8 mouse cellular contexts compared by ENCODE assay signal in the genomic region with DNA sequence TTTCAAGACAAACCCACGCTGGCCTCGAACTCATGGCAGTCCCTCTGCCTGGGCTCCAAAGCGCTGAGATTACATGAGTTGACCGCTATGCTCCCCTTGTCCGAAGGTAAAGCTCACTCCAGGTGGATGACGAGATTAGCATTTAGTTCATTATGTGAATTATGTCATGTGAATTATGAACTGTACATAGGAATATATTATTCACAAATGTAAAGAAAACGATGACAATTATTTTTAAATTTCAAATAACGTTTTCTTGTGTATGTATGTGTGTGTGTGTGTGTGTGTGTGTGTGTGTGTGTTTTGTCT. TPM values are rescaled to one million over a fixed set of nuclear protein-coding genes. Genes with fewer than 3 reads are reported as not detected.
DNase-seq lines count a peak whose midpoint lies in the region; ATAC-seq and TF ChIP-seq lines count a peak whose summit lies in the region.

No protein-coding gene starts in this region.

- no peak for TF ChIP-seq CTCF in left cerebral cortex, adult 2 months (IDR thresholded peaks at IDR 0.05)
- no peak for TF ChIP-seq CTCF in midbrain, postnatal 0 days (IDR thresholded peaks at IDR 0.05)

- intact Hi-C loops in left cerebral cortex, adult 2 months (cut with DNase I) = no loop called here

- H3K4me3 ChIP-seq in left cerebral cortex, adult 2 months = peak overlapping the region; percentile 96
- peak overlapping the region; percentile 84 for H3K4me3 ChIP-seq in embryonic facial prominence, embryonic 13.5 days
- H3K4me3 ChIP-seq in intestine, embryonic 14.5 days (ENCODE audit: low read depth, low read length) = peak overlapping the region; percentile 84
- peak overlapping the region; percentile 70 for H3K4me3 ChIP-seq in midbrain, postnatal 0 days (ENCODE audit: low read depth, low read length)

- H3K36me3 ChIP-seq in embryonic facial prominence, embryonic 13.5 days = peaks cover 25% of the 10 kb centered on the region
- peaks cover 26% of the 10 kb centered on the region for H3K36me3 ChIP-seq in intestine, embryonic 14.5 days (ENCODE audit: control insufficient read depth, insufficient read depth, low read length)
- peaks cover 19% of the 10 kb centered on the region; the same call in 1 of the 2 replicates for H3K36me3 ChIP-seq in midbrain, postnatal 0 days (ENCODE audit: insufficient read depth, low read length)

- ATAC-seq in embryonic facial prominence, embryonic 13.5 days (ENCODE audit: insufficient number of reproducible peaks, insufficient read depth, low FRiP score, low TSS enrichment, low read depth) = no peak
- ATAC-seq in intestine, embryonic 14.5 days (replicated peaks; ENCODE audit: low FRiP score, low TSS enrichment, low read depth) = peak; percentile 25; the same call in 1 of the 2 replicates
- peak; percentile 21; the same call in 1 of the 2 replicates for ATAC-seq in midbrain, postnatal 0 days (ENCODE audit: low FRiP score)

- peak overlapping the region; percentile 82 for H3K4me2 ChIP-seq in embryonic facial prominence, embryonic 13.5 days
- peak overlapping the region; percentile 81 for H3K4me2 ChIP-seq in intestine, embryonic 14.5 days (ENCODE audit: low read length)
- peak overlapping the region; percentile 80 for H3K4me2 ChIP-seq in midbrain, postnatal 0 days (ENCODE audit: low read depth, low read length, poor library complexity, severe bottlenecking)

- peak overlapping the region; percentile 92 for H3K9ac ChIP-seq in embryonic facial prominence, embryonic 13.5 days
- peak overlapping the region; percentile 74 for H3K9ac ChIP-seq in intestine, embryonic 14.5 days (ENCODE audit: low read length)
- H3K9ac ChIP-seq in midbrain, postnatal 0 days (replicated peaks; ENCODE audit: low read length, poor library complexity, severe bottlenecking) = no peak overlapping the region

- no peaks in the 10 kb centered on the region for H3K9me3 ChIP-seq in embryonic facial prominence, embryonic 13.5 days
- H3K9me3 ChIP-seq in intestine, embryonic 14.5 days (ENCODE audit: control insufficient read depth, low read length) = no peaks in the 10 kb centered on the region
- no peaks in the 10 kb centered on the region for H3K9me3 ChIP-seq in midbrain, postnatal 0 days (ENCODE audit: low read length)

- DNase-seq in left cerebral cortex, adult 2 months (ENCODE audit: extremely low spot score in 1 of 2, low spot score in 2 of 2) = no peak
- DNase-seq in left cerebral cortex, adult 8-10 months (ENCODE audit: low spot score in 2 of 2) = no peak
- no peak for DNase-seq in intestine, embryonic 14.5 days (ENCODE audit: low spot score)
- no peak for DNase-seq in midbrain, postnatal 0 days (ENCODE audit: low spot score)
- no peak for DNase-seq in ovary, postnatal 10 days (ENCODE audit: low spot score)
- no peak for DNase-seq in ovary, postnatal 14 days (ENCODE audit: low spot score)
- DNase-seq in frontal cortex, adult 2 months (ENCODE audit: extremely low spot score in 1 of 2, low spot score in 1 of 2) = no peak

- peaks cover 12% of the 10 kb centered on the region for H3K4me1 ChIP-seq in embryonic facial prominence, embryonic 13.5 days
- H3K4me1 ChIP-seq in intestine, embryonic 14.5 days (replicated peaks; ENCODE audit: control insufficient read depth, insufficient read depth, low read length) = peaks cover 7% of the 10 kb centered on the region; the same call in 1 of the 2 replicates
- peaks cover 3% of the 10 kb centered on the region; the same call in 1 of the 2 replicates for H3K4me1 ChIP-seq in midbrain, postnatal 0 days (ENCODE audit: insufficient read depth, low read length)

- WGBS in embryonic facial prominence, embryonic 13.5 days = 2% methylated on average over 8 of the region's 8 CpGs
- 1% methylated on average over 8 of the region's 8 CpGs for WGBS in intestine, embryonic 14.5 days
- WGBS in midbrain, postnatal 0 days = 2% methylated on average over 8 of the region's 8 CpGs

- peak overlapping the region; percentile 81 for H3K27ac ChIP-seq in left cerebral cortex, adult 2 months
- H3K27ac ChIP-seq in embryonic facial prominence, embryonic 13.5 days = peak overlapping the region; percentile 68; the same call in 1 of the 2 replicates
- H3K27ac ChIP-seq in intestine, embryonic 14.5 days (ENCODE audit: low read depth) = no peak overlapping the region; the same call in 1 of the 2 replicates
- H3K27ac ChIP-seq in midbrain, postnatal 0 days (ENCODE audit: low read depth, low read length) = no peak overlapping the region

- no peaks in the 10 kb centered on the region for H3K27me3 ChIP-seq in embryonic facial prominence, embryonic 13.5 days
- no peaks in the 10 kb centered on the region for H3K27me3 ChIP-seq in intestine, embryonic 14.5 days (replicated peaks; ENCODE audit: control insufficient read depth, insufficient read depth, low read length)
- no peaks in the 10 kb centered on the region for H3K27me3 ChIP-seq in midbrain, postnatal 0 days (ENCODE audit: insufficient read depth, low read length)

RNA-seq across cellular contexts. Expression of gene Zfp39, which starts 0.3 kb away (rescaled TPM):
- 1 to 10 TPM; 8.2 to 9.0 TPM for total RNA-seq in left cerebral cortex, adult 2 months (2021)
- total RNA-seq in left cerebral cortex, adult 8-10 months (2022) = 10 to 100 TPM in 3 of 4 experiments, 1 to 10 TPM in 1; 9.1 to 11.6 (median 10.4) TPM
- polyA plus RNA-seq in embryonic facial prominence, embryonic 13.5 days (2015; fragmentation: Nextera tagmentation; extraction: Ambion mirVana) = 6.9 and 7.5 TPM in 2 replicates
- polyA plus RNA-seq in intestine, embryonic 14.5 days (2014; fragmentation: Nextera tagmentation; extraction: Ambion mirVana) = 6.7 and 7.2 TPM in 2 replicates
- total RNA-seq in midbrain, postnatal 0 days (2014; rRNA removed) = 9.1 and 9.5 TPM in 2 replicates
- 5.3 and 7.5 TPM in 2 replicates for polyA plus RNA-seq in midbrain, postnatal 0 days (2015; fragmentation: Nextera tagmentation; extraction: Ambion mirVana)
- 6.3 and 6.4 TPM in 2 replicates for polyA plus RNA-seq in frontal cortex, adult 2 months (2012; rRNA removed)

RNA-seq across cellular contexts. Expression of gene Btnl10, which starts 13.3 kb away (rescaled TPM):
- total RNA-seq in left cerebral cortex, adult 2 months (2021) = not detected
- total RNA-seq in left cerebral cortex, adult 8-10 months (2022) = not detected
- polyA plus RNA-seq in embryonic facial prominence, embryonic 13.5 days (2015; fragmentation: Nextera tagmentation; extraction: Ambion mirVana) = 0.14 TPM in 1 of 2 replicates, not detected in the other
- 0.05 TPM in 1 of 2 replicates, not detected in the other for polyA plus RNA-seq in intestine, embryonic 14.5 days (2014; fragmentation: Nextera tagmentation; extraction: Ambion mirVana)
- 0.16 and 0.24 TPM in 2 replicates for total RNA-seq in midbrain, postnatal 0 days (2014; rRNA removed)
- not detected in 2 replicates for polyA plus RNA-seq in midbrain, postnatal 0 days (2015; fragmentation: Nextera tagmentation; extraction: Ambion mirVana)
- polyA plus RNA-seq in frontal cortex, adult 2 months (2012; rRNA removed) = 0.19 and 0.26 TPM in 2 replicates

RNA-seq across cellular contexts. Expression of gene Rnf187, which starts 34.4 kb away (rescaled TPM):
- 100 to 1,000 TPM; 445 to 469 TPM for total RNA-seq in left cerebral cortex, adult 2 months (2021)
- 100 to 1,000 TPM; 448 to 480 (median 462) TPM for total RNA-seq in left cerebral cortex, adult 8-10 months (2022)
- 254 and 255 TPM in 2 replicates for polyA plus RNA-seq in embryonic facial prominence, embryonic 13.5 days (2015; fragmentation: Nextera tagmentation; extraction: Ambion mirVana)
- polyA plus RNA-seq in intestine, embryonic 14.5 days (2014; fragmentation: Nextera tagmentation; extraction: Ambion mirVana) = 240 and 258 TPM in 2 replicates
- 925 and 964 TPM in 2 replicates for total RNA-seq in midbrain, postnatal 0 days (2014; rRNA removed)
- polyA plus RNA-seq in midbrain, postnatal 0 days (2015; fragmentation: Nextera tagmentation; extraction: Ambion mirVana) = 700 and 703 TPM in 2 replicates
- polyA plus RNA-seq in frontal cortex, adult 2 months (2012; rRNA removed) = 554 and 589 TPM in 2 replicates

RNA-seq across cellular contexts. Expression of gene 2810021J22Rik, which starts 37.3 kb away (rescaled TPM):
- total RNA-seq in left cerebral cortex, adult 2 months (2021) = 10 to 100 TPM; 10.9 to 11.5 TPM
- 10 to 100 TPM in 3 of 4 experiments, 1 to 10 TPM in 1; 7.3 to 14.5 (median 12.3) TPM for total RNA-seq in left cerebral cortex, adult 8-10 months (2022)
- 8.8 and 10.3 TPM in 2 replicates for polyA plus RNA-seq in embryonic facial prominence, embryonic 13.5 days (2015; fragmentation: Nextera tagmentation; extraction: Ambion mirVana)
- 7.1 and 10.4 TPM in 2 replicates for polyA plus RNA-seq in intestine, embryonic 14.5 days (2014; fragmentation: Nextera tagmentation; extraction: Ambion mirVana)
- total RNA-seq in midbrain, postnatal 0 days (2014; rRNA removed) = 10.1 and 14.9 TPM in 2 replicates
- polyA plus RNA-seq in midbrain, postnatal 0 days (2015; fragmentation: Nextera tagmentation; extraction: Ambion mirVana) = 6.8 and 7.4 TPM in 2 replicates
- 6.9 and 7.5 TPM in 2 replicates for polyA plus RNA-seq in frontal cortex, adult 2 months (2012; rRNA removed)

RNA-seq across cellular contexts. Expression of gene Hist3h2ba, which starts 44.4 kb away (rescaled TPM):
- total RNA-seq in left cerebral cortex, adult 2 months (2021) = 10 to 100 TPM; 88.5 to 98.9 TPM
- 100 to 1,000 TPM in 3 of 4 experiments, 10 to 100 TPM in 1; 96.1 to 129 (median 115) TPM for total RNA-seq in left cerebral cortex, adult 8-10 months (2022)
- 45.4 and 46.9 TPM in 2 replicates for polyA plus RNA-seq in embryonic facial prominence, embryonic 13.5 days (2015; fragmentation: Nextera tagmentation; extraction: Ambion mirVana)
- polyA plus RNA-seq in intestine, embryonic 14.5 days (2014; fragmentation: Nextera tagmentation; extraction: Ambion mirVana) = 24.9 and 26.3 TPM in 2 replicates
- total RNA-seq in midbrain, postnatal 0 days (2014; rRNA removed) = 552 and 1,117 TPM in 2 replicates
- polyA plus RNA-seq in midbrain, postnatal 0 days (2015; fragmentation: Nextera tagmentation; extraction: Ambion mirVana) = 114 and 126 TPM in 2 replicates
- polyA plus RNA-seq in frontal cortex, adult 2 months (2012; rRNA removed) = 174 and 184 TPM in 2 replicates

Comparison
In these comparisons a context has a peak if more than half of its experiments do, and no peak if none do; other contexts are left out.
1. H3K27ac ChIP-seq: peak in left cerebral cortex, adult 2 months (single experiment) and embryonic facial prominence, embryonic 13.5 days (single experiment); none in intestine, embryonic 14.5 days (single experiment) and midbrain, postnatal 0 days (single experiment).
2. Peak in every context shown above with its lines, with median percentiles within 50 percentile points of each other: H3K4me3 ChIP-seq and H3K4me2 ChIP-seq.